Mouse (Mus musculus) gonadal fat pad, adult 2 months (tissue): ENCODE results near the gene 1700007K13Rik. TPM values are rescaled to one million over a fixed set of nuclear protein-coding genes. Genes with fewer than 3 reads are reported as not detected.

ENCODE experiments used
- DNase-seq: peaks from one replicate; pipeline ENCODE4 v3.0.0-alpha.2; 2012; ENCODE audit warnings: low read depth
- polyA plus RNA-seq: library from polyadenylated mRNA; depleted of rRNA; stranded (reverse); fragments of >200 nt; gene quantifications from 2 replicates; pipeline ENCODE4 v1.2.3, GENCODE M21; 2012

The 1700007K13Rik gene
- polyA plus RNA-seq, 1 experiment = 1.1 TPM

DNA sequence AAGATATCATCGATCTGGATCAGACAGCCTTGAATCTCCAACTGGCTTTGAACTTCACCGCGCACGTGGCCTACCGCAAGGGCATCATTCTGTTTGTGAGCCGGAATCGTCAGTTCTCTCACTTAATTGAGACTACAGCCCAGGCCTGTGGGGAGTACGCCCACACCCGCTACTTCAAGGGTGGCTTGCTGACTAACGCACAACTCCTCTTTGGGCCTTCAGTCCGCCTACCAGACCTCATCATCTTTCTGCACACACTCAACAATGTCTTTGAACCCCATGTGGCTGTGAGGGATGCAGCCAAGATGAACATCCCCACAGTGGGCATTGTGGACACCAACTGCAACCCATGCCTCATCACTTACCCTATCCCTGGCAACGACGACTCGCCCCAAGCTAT lies 3.3 kb upstream of the 1700007K13Rik start:
- no peak for DNase-seq

DNA sequence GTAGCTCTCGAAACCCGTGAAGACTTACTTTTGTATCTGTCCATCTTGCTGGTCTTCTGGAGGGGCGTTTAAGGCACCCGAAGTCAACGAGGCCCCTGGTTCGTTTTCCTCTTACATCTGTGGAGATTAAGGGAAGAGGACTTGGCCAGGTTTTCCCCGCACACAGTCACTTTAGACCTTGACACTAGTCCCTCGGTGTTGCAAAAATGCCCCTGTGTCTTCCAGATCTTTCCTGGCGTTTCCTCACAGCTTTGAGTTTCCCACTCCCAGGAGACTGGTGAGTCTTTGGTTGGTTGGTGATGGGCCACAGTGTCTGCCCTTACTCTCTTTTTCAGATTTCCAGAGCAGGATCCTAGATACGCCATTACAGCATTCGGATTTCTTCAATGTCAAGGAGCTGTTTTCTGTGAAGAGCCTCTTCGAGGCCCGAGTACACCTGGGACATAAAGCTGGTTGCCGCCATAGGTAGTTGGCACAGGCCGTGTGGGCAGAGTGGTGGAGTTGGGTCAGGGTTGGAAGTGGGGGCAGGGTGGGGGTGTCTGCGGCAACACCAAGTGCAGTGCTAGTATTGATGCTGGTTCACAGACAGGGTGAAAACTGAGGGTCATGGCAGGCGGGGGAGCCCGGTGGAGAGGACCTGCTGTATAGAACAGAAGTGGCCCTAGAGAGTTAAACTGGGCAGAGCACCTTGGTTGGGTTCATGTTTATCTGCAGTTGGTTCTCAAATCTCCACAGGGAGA lies 2.5 kb upstream of the 1700007K13Rik start:
- DNase-seq = no peak

DNA sequence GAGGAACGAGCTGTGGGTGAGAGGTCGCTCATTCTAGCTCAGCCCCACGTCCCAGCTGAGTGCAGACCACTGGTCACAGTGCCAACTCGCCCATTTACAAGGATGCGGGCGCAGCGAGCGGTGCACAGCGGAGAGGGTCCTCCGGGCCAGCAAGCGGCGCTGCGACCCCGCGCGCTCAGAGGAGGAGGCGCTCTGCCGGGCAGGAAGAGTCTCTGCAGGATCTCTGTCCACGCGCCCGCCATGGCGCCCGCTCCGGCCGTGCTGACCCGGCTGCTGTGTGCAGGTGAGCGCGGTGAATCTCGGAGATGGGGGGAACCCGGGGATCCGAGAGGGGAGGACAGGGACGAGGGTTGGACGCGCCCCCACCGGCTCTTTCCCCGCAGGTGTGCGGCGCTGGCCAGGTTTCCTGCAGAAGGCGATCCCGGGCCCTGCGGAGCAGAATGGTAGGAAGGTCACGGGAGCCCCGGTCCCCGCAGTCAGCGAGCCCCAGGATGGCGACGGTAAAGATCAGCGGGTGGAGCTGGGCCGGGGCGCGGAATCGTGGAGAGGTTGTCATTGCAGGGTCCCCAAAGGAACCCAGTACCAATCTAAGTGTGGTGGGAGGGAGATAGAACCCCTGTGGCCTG lies 1.8 kb upstream of the 1700007K13Rik start, which contains the start of gene Mrps2:
TSS of gene Mrps2 (plus strand) at position 207 of the 626 bp plus-strand sequence.
- no peak for DNase-seq

DNA sequence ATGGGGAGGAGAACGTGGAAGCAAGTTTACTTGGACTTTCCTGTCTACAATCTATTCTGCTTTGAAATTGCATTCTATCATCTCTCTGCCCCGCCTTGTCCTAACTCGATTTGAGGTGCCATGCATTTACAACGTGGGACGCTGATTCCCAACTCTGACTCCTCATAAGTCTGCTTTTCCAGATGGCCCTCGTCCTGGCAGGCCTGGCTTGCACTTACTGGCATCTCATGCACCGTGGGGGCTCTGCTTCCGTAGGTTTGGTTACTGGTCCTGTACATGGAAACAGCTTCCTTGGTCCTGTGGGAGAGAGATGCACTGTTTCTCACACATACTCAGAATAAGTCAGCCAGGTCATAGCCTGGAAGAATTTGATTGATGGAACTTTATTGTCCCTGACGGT lies 1.2 kb downstream of the 1700007K13Rik start:
- DNase-seq = no peak

DNA sequence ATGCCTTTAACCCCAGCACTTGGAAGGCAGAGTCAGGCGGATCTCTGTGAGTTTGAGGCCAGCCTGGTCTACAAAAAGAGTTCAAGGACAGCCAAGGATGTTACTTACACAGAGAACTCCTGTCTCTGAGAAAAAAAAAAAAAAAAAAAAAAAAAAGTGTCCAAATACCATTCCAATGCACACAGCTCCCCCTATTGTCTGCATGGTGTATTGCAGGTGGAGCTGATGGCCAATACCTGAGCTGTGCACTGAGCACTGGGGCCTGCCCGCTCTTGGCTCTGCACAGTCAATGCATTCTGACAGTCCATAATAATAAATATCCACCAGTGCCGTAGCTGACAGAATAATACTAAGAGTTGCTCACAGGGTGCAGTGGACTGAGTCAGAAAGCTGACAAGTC lies 2.2 kb downstream of the 1700007K13Rik start:
- no peak for DNase-seq

DNA sequence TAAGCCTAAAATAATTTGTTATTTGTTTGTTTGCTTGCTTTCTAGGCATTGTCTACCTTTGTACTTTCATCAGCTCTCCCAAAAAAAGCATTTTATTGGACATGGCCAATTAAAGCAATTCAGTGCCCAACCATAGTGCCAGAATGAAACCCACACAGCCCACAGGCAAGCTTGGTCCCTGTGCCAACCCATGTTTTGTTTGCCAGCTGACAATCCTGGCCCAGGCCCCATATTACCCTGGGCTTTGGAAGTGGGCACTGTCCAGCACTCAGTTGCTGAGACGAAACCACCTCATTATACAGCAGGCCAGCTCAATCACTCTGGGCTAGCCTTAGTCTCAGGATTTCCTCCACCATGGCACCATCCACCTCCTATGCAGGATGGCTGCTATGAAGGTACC lies 9.5 kb downstream of the 1700007K13Rik start:
- no peak for DNase-seq

DNA sequence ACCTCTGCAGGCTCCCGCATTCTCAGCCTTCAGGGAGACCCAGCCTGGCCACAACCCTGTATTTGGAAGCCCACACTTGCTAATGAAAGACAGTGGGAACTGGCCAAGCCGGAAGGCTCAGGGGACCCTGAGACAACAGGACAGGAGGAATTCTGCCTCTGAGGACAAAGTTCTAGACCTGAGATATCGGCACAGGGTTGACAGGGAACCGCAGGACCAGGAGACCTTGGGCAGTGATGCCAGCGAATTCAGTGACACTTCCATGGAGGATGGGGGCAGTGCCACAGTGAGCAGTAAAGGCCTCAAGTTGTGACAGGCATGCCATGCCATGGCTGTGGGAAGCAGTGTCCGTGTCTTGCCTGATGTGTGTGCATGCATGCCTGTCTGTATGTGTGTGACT lies 12.6 kb downstream of the 1700007K13Rik start:
- no peak for DNase-seq

DNA sequence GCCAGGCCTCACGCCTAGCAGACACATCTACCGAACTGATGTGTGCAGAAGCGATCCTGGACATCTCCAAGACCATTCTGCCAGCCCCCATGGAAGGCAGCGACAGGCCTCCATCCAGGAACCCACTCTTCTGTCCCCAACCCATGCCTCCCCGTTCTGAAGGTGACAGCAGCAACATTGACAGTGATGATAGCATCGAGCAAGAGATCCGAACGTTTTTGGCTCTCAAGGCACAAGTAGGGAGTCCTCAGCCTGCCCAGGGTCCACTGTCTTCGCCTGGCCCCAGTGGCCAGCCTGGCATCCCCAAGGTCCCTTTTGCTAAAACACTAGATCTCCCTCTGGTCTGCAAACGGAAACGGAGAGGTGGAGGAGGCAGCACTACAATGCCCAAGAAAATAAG lies 14.5 kb downstream of the 1700007K13Rik start:
- DNase-seq = no peak

DNA sequence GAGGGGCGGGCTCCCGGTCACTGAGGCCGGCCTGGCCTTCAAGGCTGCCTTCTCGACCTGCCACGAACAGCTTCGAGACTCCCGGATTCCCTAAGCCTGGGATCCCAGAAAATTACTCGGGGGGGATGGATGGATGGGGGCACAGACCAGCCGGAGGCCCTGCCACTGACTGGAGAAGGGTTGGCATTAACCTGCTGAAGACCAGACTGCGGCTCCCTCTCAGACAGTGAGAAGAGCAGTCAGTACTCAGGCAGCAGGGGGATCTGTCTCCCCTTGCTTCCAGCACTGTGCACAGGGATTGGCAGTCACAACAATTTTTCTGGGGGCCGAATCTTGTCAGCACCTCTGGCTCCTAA lies 18.8 kb downstream of the 1700007K13Rik start:
- no peak for DNase-seq

DNA sequence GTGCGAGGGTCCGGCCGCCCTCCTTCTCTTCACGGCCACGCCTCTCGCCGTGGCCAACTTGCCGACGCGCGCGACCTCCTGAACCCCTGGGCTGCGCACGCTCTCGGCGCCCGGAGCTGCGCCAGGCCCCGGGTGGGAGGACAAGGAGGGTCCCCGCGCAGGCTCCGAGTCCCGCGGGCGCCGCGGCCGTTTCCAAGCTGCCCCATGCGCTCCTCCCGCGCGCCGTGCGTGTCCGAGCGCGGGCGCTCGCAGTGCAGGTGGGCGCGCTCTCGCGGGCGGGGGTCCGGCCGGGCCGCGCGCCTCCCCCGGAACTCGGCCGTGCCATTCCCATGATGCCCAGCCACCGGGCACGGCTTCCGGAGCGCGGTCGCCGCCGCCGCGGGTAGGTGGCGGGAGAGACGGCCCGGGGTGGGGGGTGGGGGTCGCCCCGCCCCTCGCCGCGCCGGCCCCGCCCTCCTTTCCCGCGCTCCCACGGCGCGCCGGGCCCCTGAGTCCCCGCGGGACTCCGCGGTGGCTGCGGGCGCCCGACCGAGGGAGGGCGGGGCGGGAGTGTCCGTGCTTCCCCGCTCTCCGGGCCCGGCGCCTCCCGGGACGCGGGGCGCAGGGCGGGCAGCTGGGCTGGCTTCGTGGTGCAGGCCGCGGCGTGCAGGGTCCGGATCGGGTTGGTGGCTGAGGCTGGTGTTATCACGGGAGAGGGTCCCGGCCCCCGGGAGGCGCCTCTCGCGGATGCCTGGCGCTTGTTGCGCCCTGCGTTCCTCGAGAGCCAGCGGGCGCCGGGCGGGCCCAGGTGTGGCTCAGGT lies 19.4 kb downstream of the 1700007K13Rik start, which contains the start of gene Ppp1r26:
TSS of gene Ppp1r26 (plus strand) at position 286 of the 800 bp plus-strand sequence.
- DNase-seq = no peak

DNA sequence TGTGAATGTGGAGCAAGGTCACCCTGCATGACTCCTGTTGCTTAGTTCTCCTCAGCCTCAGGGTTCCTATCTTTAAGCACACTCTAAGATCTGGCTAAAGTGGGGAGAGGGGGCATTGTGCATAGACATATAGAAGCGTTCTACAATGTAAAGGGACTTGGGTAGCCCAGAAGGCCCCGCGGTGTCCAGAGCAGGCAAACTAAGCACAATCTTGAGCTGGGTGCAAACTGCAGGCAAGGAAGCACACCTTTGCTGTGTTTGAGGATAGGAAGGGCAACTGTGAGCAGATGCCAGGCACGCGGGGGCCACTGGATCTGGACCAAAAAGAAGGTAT lies 20.0 kb downstream of the 1700007K13Rik start:
- no peak for DNase-seq

DNA sequence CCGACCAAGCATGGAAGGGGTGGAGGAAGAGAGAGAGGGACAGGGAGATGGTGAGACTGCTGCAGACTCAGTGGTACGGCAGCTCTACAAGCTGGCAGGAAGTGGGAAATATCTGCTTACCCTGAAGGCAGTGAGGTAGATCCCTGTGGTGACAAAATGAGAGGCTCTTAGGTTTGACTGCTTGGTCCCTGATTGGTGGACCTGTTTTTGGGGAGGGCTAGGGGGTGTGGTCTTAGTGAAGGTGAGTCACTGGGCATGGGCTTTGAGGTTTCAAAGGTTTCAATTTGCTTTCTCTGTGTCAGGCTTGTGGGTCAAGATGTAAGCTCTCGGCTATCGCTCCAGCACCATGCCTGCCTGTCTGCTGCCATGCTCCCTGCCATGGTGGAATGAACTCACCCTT lies 21.1 kb downstream of the 1700007K13Rik start:
- DNase-seq = no peak

DNA sequence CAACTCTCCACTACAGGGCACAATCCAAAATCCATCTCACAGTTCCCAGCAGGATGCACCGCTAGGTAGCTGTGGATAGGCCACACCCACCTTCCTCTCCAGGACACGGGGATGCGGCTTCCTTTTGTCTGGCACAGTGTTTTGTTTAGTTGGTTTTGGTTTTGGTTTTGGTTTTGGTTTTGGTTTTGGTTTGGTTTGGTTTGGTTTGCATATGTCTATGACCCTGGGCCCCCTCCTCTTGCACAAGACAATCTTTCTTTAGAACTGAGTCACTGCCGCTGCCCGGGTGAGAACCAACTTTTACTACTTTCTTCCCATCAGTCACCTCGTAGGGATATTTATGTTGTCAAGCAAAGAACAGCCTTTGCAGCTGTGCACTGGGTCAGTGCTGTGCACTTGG lies 25.3 kb downstream of the 1700007K13Rik start:
- DNase-seq = no peak

DNA sequence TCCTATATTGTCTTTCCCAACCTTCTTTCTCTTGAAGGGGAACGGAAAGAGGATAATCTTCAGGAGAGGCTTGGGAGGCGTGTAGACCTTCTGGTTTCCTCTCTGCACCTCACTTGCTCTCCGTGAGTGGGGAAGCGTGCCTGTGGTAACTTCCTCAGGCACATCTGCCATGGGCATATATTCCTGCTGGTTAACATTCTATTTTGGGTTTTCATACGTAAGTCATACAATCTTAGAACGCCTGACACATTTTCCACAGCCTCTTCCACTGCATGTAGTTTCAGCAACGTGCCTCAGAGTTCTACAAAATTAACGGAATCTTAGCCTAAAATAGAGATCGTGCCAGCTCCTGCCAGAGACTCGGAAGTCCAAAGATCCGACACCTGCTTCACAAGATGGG lies 30.7 kb downstream of the 1700007K13Rik start:
- DNase-seq = no peak

DNA sequence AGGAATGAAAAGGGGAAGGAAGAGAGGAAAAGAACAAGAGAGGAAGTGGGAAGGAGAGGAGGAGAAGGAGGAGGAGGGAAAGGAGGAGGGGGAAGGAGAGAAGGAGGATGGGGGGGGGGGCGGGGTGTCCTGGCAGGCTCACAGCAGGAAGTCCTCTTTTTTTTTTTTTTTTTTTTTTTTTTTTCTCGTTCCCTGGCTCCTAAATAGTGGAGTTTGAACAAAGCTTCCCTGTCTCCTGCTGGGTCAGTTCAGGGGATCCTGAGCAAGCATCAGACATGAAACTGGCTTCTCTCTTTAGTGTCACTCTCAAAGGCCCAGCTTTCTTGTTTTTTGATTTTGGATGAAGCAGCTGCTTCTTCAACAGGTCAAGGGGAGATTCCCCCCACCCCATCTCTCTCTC lies 32.6 kb downstream of the 1700007K13Rik start:
- DNase-seq = no peak

DNA sequence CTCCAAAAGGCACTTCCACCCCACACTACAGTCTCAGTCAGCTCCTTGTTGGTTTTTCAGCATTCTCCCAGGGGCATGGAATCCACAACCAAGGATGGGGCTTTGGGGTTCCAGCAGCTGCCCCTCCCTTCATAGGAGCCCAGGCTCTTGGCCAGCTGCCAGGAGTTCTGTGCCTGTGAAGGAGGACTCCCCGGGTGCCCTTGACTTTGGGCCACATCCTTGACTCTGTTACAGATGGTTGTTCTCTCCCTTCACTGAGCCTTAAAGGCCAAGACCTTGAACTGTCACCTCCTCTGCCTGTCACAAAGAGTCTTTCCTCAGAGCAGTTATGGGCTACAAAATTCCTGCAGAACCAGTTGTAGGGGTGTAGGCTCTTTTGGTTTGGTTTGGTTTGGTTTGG lies 33.3 kb downstream of the 1700007K13Rik start:
- DNase-seq = no peak

DNA sequence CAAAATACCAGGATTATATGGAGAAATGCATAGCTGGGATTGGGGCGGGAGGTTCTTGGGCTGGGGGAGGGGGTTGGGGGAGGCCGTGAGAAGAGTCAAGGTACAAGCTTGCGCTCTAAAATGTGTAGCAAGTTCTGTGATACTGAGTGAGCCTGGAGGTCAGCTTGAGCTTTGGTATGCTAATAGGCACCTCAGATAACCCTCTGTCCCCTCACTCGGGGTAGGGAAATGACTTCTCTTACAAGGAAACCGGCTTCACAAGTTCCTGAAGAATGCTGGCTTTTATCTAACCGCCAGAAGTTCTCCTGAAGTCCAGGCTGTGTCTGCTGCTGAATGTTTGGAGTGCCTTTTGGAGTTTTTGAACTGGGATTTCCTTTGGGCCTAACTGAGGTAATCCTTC lies 35.3 kb downstream of the 1700007K13Rik start:
- no peak for DNase-seq

DNA sequence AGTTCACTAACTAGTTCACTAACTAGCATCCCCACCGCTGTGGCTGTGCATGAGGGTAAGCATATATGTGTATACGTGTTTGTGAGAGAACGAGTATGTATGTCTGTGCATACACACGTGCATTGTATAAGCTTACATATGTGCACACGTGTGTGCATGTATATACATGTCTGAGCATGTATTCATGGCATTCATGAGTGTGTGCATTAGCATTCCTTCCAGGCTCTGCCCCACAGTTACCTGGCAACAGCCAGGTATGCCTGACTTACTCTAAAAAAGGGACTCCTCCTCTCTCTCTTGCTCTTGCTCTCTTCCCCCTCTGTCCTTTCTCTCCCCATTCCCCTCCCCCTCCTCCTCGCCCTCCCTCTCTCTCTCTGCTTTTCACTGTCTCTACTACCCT lies 38.9 kb downstream of the 1700007K13Rik start:
- DNase-seq = no peak

DNA sequence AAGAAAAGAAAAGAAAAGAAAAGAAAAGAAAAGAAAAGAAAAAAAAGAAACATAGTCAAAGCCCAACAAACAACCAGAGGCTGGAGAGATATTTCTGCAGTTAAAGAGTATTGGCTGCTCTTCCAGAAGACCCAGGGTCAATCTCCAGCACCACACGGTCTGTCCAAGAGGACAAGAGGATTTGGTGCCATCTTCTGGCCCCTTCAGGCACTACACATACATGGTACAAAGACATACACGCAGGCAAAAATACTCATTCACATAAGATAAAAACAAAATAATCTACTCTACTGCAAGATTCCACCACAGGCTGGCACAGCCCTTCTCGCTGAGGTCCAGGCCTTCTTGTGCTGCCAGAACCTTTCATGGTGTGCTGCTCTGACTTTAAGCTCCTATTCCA lies 43.0 kb downstream of the 1700007K13Rik start:
- DNase-seq = no peak

DNA sequence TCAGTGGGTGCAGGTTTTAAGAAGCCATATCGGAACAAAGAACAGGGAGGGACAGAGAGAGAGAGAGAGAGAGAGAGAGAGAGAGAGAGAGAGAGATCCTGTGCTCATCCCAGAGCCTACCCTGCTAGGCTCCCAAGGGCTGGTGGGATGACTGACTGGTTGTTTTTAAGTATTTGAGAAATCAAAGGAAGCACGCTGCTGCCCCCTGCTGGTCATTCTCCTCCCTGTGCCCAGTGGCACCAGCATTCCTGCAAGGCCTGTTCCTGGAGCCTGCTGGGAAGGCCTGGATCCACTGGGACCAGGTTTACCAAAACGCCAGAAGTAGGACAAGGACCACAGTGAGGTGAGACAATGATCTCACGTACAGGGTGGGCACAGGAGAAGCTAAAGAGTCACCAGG lies 46.2 kb downstream of the 1700007K13Rik start:
- peak; percentile 13 for DNase-seq

DNA sequence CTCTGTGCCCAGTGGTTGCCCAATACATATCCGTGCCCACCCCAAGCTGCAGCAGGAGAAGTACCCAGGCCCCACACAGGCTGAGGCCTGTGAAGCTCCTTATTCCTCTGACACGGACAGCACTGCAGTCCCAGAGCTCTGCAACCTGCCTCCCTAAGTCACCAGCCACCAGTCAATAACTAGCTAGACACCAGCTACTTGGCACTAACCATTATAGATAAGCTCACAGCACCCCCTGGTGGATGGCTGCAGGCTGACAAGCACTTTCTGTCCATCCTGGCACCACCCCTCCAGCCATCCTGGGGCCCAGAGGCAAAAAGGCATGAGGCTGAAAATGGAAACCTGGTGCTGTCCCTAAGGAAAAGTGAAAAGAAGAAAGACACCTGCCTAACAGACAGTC lies 48.1 kb downstream of the 1700007K13Rik start:
- DNase-seq = no peak

DNA sequence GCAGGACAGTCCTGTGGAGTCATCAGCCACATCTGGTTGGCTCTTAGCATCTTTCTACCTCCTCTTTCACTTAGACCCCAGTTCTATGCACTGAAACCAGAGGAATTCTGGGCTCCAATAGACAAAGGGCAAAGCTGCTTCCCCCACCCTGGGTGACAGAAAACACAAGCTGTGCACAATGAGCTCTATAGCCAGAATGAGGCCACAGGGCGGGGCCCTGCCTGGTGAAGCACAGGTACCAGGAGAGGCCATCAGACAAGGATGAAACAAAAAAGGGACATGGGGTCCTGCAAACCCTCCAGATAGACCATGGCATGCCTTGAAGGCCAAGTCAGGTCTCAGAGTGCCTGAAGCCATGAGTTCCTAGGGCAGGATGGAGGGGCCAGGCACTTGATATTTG lies 49.6 kb downstream of the 1700007K13Rik start:
- DNase-seq = no peak
